Mouse (Mus musculus) cerebral cortex, adult 2 months (tissue): ENCODE measurements around the gene Serpina1b.

Experiments used
- WGBS: fragments of 180-500 bp; shearing (Covaris S2); methylation state at CpG from one replicate; pipeline ENCODE4 v1.1.7; 2018; 5-methylcytosine and 5-hydroxymethylcytosine counted together

Gene Serpina1b

GRCm38 (mm10) chr12:103830273-103830672, at the start of gene Serpina1b:
TSS of gene Serpina1b (minus strand) at chr12:103830373.
- 82% methylated on average over 4 of the region's 4 CpGs for WGBS

- WGBS: 91% methylated on average over 1 of the region's 1 CpGs
Observed at GRCm38 (mm10) chr12:103866873-103867272, 36.7 kb upstream of the Serpina1b start.

DNA sequence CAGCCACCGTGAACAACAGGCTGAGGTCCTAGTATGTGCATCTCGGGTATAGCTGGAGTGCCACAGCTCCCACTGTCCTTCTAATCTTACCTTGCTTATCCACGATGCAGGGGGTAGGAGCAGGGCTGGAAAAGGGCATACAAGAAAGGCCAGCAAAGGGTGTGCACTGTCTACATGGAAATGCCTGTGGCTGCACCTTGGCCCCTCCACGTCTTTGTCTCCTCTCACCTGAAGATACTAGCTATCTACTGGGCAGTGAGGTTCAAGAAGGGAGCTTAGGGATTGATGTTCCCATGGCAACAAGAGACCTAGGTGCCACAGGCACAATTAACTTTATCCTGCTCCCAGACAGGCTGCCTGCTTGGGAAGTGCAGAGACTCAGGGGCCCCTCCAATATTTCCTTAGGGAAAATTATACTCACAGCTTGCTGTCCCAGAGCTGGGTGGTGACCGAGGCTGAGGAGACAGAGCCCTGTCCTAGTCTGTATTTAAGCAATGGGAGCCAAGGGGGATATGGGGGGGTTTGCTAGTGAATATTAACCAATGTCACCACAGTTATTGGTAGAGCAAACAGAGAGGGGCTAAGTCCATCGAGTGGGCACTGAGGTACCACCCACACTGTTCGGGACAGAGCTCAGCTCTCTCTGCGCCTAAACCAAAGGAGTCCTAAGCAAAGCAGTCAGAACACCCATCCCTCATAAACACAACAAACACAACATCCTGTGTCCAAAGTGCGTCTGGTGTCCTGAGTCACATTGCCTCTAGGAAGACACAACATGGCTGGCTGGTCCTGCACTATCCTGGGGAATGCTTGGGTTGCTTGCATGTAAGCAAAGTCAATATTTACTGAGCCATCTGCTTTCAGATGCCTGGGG, 33.2 kb upstream of the Serpina1b start, which contains the start of gene Serpina1a:
Gene Serpina1a (minus strand): TSS at position 462 of the 874 bp plus-strand sequence.
- WGBS: 82% methylated on average over 9 of the region's 9 CpGs

DNA sequence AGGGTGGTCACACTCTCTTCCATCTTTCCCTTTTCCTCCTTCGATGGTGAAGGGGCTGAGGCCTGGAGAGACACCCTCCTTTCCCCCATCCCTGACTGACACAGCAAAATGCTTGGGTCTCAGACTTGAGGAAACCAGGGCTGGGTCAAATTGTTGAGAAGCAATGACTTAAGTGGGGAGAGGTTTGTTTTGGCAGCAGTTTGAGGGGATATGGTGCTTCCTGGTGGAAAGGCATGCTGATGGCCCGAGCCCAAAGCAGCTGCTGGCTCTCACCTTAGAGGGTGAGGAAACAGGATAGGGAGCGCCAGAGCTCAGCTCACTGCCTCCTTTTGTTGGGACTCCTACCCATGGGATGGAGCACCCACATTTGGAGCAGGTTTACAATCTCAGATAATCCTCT, 30.8 kb upstream of the Serpina1b start:
- 58% methylated on average over 3 of the region's 3 CpGs for WGBS

DNA sequence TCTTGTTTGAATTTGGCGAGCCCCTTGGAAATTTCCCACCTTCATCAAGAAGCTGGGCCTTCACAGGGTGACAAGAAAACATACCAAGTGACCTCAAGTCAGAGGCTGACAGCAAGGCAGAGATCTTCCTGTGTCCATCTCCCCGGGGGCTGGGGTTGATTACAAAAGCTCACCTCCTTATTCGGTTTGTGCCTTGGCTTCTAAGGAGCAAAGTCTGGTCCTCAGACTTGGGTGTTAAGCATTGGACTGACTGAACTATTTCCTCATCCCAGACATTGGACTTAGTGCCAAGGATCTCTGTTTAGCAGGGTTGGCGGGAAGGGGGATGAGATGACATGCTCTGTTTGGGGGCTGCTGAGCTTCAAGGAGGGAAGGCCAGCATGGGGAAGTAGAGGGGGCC, 30.4 kb upstream of the Serpina1b start:
- WGBS: 88% methylated on average over 3 of the region's 4 CpGs

DNA sequence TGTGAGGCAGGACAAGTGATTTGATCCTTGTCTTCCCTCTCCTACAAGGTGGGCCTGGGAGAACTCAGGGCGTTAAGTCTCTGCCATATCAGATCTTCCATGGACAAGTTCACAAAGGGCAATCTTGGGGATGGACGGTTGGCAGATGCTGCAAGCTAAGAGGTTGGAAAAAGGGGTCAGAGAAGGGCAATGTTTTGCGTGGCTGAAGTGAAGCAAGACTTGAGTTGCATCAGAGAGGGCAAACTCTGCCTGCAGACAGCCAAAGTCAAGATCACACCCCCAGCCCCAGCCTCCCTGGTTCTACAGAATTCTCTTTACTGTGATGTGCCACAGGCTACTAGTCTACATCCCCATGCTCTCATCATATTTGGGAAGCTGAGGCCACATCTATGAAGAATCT, 29.4 kb upstream of the Serpina1b start:
- 69% methylated on average over 3 of the region's 3 CpGs for WGBS

DNA sequence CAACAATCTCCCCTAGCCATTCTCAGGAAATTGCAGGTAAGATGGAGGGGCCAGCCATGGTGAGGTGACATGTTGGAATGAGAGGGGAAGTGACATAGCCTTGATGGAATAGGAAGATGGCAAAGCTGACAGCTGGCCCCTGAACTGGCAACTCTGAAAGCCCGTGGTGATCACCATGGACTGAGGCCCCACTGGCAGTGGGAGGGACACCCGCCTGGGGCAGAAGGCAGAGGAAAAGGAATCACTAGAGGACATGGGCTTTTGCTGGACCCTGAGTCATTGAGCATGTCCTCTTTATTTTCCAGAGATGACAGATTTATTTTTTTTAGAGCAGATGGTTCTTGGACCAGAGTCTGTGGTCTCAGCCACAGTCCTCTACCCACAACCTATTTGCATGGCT, 22.9 kb upstream of the Serpina1b start:
- WGBS: 86% methylated on average over 2 of the region's 2 CpGs

DNA sequence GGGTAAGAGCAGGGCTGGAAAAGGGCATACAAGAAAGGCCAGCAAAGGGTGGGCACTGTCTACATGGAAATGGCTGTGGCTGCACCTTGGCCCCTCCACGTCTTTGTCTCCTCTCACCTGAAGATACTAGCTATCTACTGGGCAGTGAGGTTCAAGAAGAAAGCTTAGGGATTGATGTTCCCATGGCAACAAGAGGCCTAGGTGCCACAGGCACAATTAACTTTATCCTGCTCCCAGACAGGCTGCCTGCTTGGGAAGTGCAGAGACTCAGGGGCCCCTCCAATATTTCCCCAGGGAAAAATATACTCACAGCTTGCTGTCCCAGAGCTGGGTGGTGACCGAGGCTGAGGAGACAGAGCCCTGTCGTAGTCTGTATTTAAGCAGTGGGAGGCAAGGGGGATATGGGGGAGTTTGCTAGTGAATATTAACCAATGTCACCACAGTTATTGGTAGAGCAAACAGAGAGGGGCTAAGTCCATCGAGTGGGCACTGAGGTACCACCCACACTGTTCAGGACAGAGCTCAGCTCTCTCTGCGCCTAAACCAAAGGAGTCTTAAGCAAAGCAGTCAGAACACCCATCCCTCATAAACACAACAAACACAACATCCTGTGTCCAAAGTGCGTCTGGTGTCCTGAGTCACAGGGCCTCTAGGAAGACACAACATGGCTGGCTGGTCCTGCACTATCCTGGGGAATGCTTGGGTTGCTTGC, 2.4 kb downstream of the Serpina1b start:
- WGBS: 80% methylated on average over 6 of the region's 6 CpGs

DNA sequence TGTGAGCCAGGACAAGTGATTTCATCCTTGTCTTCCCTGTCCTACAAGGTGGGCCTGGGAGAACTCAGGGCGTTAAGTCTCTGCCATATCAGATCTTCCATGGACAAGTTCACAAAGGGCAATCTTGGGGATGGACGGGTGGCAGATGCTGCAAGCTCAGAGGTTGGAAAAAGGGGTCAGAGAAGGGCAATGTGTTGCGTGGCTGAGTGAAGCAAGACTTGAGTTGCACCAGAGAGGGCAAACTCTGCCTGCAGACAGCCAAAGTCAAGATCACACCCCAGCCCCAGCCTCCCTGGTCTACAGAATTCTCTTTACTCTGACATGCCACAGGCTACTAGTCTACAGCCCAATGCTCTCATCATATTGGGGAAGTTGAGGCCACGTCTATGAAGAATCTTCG, 6.3 kb downstream of the Serpina1b start:
- WGBS: 74% methylated on average over 5 of the region's 5 CpGs

GRCm38 (mm10) chr12:103773246-103773851, 56.8 kb downstream of the Serpina1b start, which contains the start of gene Serpina1d:
TSS of gene Serpina1d (minus strand) at chr12:103773592.
- WGBS: 82% methylated on average over 6 of the region's 6 CpGs

DNA sequence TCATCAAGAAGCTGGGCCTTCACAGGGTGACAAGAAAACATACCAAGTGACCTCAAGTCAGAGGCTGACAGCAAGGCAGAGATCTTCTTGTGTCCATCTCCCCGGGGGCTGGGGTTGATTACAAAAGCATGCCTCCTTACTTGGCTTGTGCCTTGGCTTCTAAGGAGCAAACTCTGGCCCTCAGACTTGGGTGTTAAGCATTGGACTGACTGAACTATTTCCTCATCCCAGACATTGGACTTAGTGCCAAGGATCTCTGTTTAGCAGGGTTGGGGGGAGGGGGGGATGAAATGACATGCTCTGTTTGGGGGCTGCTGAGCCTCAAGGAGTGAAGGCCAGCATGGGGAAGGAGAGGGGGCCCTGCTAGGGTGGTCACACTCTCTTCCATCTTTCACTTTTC, 59.6 kb downstream of the Serpina1b start:
- 91% methylated on average over 1 of the region's 1 CpGs for WGBS

DNA sequence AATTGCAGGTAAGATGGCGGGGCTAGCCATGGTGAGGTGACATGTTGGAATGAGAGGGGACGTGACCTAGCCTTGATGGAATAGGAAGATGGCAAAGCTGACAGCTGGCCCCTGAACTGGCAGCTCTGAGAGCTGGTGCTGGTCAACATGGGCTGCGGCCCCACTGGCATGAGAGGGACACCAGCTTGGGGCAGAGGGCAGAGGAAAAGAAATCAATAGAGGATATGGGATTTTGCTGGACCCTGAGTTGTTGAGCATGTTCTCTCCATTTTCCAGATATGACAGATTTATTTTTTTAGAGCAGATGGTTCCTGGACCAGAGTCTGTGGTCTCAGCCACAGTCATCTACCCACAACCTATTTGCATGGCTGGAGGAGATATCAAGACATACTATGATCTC, 67.1 kb downstream of the Serpina1b start:
- WGBS: 79% methylated on average over 3 of the region's 3 CpGs

DNA sequence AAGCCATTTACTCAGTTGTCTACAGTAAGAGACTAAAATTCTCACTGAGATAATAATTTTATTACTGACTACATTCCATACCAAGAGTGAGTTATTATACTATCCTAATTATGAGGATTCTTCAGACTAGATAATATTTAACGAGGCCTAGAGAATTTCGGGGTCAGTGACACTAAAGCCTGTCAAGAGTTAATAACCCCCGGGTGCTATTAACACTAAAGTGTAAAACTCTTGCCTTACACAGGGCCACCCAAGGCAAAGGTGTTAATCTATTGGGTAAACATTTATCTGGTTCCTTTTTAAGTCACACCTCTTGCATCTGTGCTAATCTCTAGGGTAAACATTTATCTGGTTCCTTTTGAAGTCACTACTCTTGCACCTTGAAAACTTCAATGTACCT, 69.9 kb downstream of the Serpina1b start:
- WGBS: 92% methylated on average over 3 of the region's 3 CpGs

- 92% methylated on average over 5 of the region's 5 CpGs for WGBS
Observed at GRCm38 (mm10) chr12:103745957-103746356, 84.2 kb downstream of the Serpina1b start.

DNA sequence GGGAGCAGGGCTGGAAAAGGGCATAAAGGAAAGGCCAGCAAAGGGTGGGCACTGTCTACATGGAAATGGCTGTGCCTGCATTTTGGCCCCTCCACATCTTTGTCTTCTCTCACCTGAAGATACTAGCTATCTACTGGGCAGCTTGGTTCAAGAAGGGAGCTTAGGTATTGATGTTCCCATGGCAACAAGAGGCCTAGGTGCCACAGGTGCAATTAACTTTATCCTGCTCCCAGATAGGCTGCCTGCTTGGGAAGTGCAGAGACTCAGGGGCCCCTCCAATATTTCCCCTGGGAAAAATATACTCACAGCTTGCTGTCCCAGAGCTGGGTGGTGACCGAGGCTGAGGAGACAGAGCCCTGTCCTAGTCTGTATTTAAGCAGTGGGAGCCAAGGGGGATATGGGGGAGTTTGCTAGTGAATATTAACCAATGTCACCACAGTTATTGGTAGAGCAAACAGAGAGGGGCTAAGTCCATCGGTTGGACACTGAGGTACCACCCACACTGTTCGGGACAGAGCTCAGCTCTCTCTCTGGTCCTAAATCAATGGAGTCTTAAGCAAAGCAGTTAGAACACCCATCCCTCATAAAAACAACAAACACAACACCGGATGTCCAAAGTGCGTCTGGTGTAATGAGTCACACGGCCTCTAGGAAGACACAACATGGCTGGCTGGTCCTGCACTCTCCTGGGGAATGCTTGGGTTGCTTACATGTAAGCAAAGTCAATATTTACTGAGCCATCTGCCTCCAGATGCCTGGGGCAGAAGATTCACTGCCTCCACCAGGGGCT, 92.2 kb downstream of the Serpina1b start:
- 86% methylated on average over 6 of the region's 6 CpGs for WGBS

- WGBS: 88% methylated on average over 4 of the region's 4 CpGs
Observed at GRCm38 (mm10) chr12:103735566-103735965, 94.6 kb downstream of the Serpina1b start.

DNA sequence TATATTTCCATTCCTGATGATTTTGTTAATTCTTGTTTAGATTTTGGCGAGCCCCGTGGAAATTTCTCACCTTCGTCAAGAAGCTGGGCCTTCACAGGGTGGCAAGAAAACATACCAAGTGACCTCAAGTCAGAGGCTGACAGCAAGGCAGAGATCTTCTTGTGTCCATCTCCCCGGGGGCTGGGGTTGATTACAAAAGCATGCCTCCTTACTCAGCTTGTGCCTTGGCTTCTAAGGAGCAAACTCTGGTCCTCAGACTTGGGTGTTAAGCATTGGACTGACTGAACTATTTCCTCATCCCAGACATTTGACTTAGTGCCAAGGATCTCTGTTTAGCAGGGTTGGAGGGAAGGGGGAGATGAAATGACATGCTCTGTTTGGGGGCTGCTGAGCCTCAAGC, 95.1 kb downstream of the Serpina1b start:
- 89% methylated on average over 4 of the region's 4 CpGs for WGBS

GRCm38 (mm10) chr12:103711537-103711936, 118.6 kb downstream of the Serpina1b start:
- WGBS: 78% methylated on average over 3 of the region's 3 CpGs

DNA sequence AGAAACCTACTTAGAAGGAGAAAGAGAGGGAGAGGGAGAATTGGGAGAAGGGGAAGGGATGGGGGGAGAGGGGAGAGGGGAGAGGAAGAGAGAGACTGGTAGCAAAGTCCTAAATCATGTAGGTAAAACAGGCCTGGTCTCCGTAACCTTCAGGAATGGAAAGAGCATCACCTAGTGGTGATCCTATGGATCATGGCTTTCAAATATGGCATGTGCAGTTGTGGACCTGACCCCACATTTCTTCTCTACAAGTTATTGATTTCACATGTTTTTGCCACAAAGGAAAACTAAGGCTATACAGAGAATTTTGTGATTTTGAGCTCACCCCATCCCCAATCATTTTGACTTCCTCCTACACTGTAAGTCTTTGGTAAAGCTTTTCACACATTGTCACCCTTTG, 119.8 kb downstream of the Serpina1b start:
- 66% methylated on average over 1 of the region's 1 CpGs for WGBS

GRCm38 (mm10) chr12:103706113-103706512, 124.1 kb downstream of the Serpina1b start:
- 89% methylated on average over 4 of the region's 4 CpGs for WGBS

DNA sequence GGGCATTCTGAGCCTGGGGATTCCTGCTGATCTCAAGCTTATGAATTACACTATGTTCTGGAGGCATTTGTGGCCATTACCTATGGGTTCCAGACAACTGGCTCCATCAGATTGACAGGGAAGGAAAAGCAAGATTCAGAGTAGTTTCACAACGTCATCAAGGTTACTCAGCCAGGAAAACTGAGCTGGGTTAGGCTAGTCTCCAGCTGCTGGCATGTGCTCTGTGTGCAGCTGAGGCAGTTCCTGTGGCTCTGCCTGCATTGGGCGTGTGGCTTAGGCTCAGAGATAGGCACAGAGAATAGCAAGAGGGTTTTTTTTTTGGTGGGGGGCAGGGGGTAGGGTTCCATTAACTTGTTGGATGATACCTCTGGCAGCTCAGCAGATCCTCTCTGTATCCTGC, 124.6 kb downstream of the Serpina1b start:
- 54% methylated on average over 2 of the region's 2 CpGs for WGBS
